Mouse (Mus musculus) heart, adult 2 months (tissue): ENCODE measurements at regions not wholly inside any gene's neighbourhood (a gene's known extent, or its start where the extent isn't known, plus 50 kb on each side); places are given as distances from the start of the nearest gene placed in this dataset.

Source experiments
- CTCF ChIP-seq: fragments of 200-600 bp; IDR thresholded peaks from 2 replicates; pipeline ENCODE4 v1.8.1; 2022; ENCODE audit warnings: antibody characterized with exemption, mild to moderate bottlenecking, moderate library complexity
- EP300 ChIP-seq: fragments of 200-500 bp; IDR thresholded peaks from 2 replicates; pipeline ENCODE4 v1.6.1; 2011; ENCODE audit warnings: low read depth, low read length, control low read depth; ENCODE audit not compliant: insufficient read depth
- POLR2A ChIP-seq: fragments of 200-500 bp; IDR thresholded peaks from 2 replicates; pipeline ENCODE4 v1.6.1; 2011; ENCODE audit warnings: mild to moderate bottlenecking, low read depth, low read length, control low read depth; ENCODE audit not compliant: insufficient read depth

- TF ChIP-seq POLR2A = no peak
- no peak for TF ChIP-seq EP300
- no peak for TF ChIP-seq CTCF
Measured at GRCm38 (mm10) chr11:44136024-44136423, 235.0 kb upstream of the Adra1b start.
